Mouse (Mus musculus): Measurements from ENCODE around the gene Ppp2r3a.

Ppp2r3a gene

GRCm38 (mm10) chr9:101074332-101075021 lies 177.1 kb downstream of the Ppp2r3a start:
- DNase-seq (ENCODE audit: low spot score) = peak; percentile 85

DNA sequence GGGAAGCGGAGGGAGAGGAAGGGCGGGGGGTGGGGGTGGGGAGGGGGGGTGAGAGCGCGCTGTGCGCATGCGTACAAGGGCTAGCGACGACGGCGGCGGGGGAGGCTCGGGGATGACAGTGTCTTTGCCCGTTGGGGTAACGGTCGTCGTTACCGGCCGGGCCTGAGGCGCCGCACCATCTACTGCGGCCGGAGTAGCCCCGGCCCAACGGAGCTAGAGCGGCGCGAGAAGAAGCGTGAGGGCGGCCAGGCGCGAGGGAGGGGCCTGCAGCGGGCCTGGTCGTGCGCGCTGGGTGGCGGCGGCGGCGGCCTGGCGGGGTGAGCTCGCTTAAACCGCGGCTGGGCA lies 177.6 kb downstream of the Ppp2r3a start, which contains the start of gene Msl2:
Gene Msl2, plus strand, starts transcription at position 115 of the 345 bp plus-strand sequence.
- DNase-seq (ENCODE audit: low spot score) = no peak

DNA sequence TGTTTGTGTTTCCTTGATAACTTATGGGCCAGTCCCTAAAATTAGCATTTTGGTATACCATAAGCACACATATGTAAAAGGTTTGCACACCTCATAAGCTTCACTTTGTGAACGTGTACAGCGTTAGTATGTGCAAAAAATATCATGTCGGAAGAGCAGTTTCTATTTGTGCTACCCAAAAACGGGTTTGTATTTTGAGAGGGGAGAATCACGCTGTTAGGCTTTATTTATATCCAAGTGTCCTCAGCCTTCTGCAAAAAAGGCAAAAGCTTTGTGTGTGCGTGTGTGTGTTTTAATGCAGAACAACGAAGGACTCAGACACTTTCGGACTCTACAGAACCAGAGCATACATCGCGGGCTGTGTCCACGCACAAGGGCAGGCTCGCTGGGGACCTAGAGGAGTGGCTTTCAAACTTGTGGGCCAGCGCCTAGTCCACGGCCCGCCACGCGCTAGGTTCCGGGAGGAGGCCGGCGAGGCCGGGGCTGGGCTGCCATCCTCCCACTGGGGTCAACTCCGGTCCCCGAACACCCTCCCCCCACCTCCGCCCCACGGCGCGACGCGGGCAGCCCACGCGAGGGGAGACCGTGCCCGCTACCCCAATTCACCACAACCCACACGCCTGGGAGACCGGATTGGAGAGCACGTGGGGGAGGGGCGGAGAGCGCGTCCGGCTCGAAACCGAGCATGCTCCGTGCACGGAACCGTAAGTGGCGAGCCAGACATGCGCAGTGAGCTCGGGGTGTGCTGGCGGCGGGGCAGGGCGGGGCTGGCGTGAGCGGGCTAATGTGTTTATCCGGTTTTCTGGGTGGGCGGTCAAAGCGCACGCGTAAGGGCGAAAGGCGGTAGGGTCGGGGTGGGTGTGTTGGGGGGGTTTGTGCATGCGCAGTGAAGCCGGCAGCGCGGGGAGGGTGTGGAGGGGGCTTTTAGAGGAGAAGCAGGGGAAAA lies 178.3 kb downstream of the Ppp2r3a start:
- peak; percentile 100 for DNase-seq (ENCODE audit: low spot score)

DNA sequence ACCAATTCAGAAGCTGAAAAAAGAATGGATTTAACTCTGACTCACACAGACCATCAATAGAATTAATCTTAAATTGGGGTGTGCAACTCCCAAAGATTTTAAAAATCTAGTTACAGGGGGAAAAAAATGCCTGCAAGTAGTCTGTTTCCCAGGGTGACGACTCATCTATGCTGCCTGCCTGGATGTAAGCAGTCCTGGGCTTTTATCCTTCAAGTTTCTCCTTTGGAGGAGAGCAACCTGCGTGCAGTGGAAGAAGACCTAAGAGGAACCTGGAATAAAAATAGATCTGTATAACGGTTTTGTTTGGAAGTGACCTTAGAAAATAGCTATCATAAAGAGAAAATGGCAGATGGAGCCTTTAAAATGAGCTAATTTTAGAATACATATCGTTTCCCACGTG lies 179.1 kb downstream of the Ppp2r3a start:
- DNase-seq (ENCODE audit: low spot score) = no peak

GRCm38 (mm10) chr9:101069781-101070180 lies 181.8 kb downstream of the Ppp2r3a start:
- no peak for DNase-seq (ENCODE audit: low spot score)

DNA sequence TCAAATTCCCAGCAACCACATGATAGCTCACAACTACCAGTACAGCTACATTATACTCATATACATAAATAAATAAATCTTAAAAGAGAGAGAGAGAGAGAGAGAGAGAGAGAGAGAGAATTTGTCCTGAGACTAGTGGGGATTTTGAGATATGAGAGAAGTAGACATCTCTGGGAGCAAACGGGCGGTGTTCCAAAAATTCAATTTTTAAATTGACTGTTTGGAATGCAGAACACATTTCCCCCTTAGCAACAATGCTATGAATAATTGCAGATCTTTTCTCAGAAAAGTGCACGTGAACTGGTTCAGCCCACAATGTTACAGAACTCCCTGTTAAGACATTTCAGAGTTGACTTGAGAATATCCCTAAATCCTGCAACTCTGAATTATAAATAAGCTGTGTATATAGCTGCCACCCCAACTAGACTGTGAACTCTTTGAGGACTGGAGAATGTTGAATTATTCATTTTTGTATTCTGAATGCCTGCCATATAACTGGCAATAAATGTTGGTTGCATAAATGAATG lies 186.5 kb downstream of the Ppp2r3a start:
- DNase-seq (ENCODE audit: low spot score) = no peak

DNA sequence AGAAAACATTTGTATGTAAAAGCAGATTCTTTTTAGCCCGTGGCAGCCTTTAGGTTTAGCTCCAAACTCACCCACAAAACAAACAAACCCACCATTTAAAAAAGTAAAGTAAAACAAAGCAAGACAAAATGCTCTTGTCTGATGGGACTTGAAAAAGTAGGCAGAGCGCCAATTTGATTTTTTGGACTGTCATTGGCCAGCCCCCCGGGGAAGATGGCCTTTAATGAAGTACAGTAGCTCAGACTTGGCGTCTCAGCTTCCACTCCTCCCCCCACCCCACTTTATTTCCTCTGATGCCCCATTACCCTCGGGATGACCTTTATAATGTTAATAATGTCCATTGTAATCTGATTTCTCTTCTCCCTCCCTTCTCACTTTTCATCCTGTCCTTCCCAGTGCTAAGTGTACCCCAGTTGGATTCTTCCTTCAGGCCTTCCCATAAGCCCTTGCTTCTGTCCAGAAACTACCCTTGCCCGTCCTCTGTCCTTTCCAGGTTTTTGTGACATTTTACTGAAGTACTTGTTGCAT lies 189.3 kb downstream of the Ppp2r3a start:
- DNase-seq (ENCODE audit: low spot score) = no peak

DNA sequence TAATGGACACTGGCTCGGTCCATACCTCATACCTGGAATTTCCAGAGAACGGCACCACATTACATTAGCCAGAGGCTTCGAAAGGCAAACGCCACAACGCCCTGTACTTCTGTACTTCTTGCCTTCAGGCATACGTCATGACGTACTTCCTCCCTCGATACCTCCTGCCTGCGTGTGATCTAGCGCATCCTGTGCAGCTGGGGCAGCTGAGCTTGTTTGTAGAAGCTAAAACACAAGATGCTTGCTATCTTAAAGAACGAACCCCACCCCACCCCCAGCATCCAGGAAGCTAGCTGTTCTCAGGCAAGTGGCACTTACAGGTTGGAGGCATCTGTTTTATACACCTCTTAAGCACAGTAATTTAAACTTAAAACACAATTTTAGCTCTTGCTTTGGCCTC lies 190.6 kb downstream of the Ppp2r3a start:
- DNase-seq (ENCODE audit: low spot score) = no peak

DNA sequence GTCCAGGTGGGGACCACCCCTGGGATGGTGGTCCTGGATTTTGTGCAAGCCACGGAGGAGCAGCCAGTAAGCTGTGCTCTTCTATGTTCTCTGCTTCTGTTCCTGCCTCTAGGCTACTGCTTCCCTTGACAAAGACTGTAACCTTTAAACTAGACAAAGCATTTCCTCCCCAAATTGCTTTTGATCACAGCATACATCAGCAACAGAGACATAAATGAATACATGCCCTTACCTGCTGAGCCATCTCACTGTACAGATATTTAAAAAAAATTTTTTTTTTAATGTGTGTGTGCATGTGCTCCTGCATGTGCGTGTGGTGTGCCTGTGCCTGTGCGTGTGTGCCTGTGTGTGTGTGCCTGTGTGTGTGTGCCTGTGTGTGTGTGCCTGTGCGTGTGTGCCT lies 194.4 kb downstream of the Ppp2r3a start:
- DNase-seq (ENCODE audit: low spot score) = no peak

Measured in yolk sac, embryonic 10.5 days (tissue).